Mouse (Mus musculus): ENCODE measurements around the gene Ankrd52. TPM values are rescaled to one million over a fixed set of nuclear protein-coding genes. Genes with fewer than 3 reads are reported as not detected.

Gene Ankrd52
- total and polyA plus RNA-seq, 3 experiments: 48.3 to 59.3 (median 53.1) TPM

DNA sequence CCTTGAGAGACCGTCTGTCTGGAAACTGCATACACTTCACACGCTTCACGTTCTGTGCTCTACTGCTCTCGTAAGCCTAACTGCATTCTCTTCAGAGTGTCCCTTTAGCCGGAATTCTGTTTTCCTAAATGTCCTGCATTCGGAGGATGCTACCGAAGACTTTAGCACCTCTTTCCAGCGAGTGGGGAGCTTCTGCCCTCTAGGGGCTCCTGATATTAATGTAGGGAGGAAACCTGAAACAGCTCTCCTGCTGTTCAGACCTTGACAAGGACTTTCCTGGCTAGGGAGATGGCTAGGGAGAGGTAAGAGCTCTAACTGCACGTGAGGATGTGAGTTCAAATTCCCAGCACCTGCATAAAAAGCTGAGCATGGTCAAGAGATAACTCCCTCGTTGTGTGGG lies 63.5 kb downstream of the Ankrd52 start:
- DNase-seq: peak; percentile 39

DNA sequence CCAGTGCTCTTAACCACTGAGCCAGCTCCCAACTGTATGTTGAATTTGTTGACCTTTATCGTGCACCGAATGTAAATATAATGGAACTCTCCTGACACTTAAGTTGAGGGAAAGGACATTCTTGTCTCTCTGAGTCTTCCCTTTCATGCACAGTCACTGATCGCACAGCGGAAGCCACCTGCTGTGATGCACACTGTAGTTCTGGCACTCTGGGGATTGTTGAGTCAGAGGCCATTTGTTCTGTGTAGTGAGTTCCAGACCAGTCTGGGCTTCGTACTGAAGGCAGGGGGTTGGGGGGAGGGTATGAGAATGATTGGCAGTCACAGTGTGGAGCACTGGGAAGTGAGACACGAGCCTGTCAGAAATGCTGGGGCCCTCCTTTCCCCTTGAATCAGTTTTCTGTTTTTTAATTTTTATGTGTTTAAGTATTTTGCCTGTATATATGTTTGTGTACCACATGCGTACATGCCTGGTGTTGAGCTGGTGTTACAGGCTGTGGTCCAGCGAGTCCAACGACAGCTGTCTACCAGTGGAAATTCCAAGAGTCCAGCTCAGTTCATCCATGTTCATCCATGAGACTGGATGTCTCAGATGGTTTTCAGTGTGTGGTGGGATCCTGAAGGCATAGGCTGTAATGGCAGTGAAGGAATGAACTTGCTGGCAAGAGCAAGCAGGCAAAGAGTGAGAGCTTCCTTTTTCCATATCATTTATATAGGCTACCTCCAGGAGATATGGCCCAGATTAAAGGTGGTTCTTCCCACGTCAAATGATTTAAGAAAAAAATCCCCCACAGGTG lies 64.6 kb downstream of the Ankrd52 start:
- no peak for DNase-seq

DNA sequence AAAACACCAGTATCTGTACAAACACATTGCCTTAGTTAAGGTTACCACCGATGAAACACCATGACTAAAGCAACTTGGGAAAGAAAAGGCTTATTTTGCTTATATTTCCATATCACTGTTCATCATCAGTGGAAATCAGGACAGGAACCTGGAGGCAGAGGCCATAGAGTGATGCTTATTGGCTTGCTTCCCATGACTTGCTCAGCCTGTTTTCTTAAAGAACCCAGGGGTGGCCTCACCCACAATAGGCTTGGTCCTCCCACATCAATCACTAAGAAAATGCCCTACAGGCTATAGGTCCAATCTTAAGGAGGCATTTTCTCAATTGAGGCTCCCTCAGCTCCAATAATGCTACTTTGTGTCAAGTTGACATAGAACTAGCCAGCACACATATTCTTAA lies 65.8 kb downstream of the Ankrd52 start:
- no peak for DNase-seq

DNA sequence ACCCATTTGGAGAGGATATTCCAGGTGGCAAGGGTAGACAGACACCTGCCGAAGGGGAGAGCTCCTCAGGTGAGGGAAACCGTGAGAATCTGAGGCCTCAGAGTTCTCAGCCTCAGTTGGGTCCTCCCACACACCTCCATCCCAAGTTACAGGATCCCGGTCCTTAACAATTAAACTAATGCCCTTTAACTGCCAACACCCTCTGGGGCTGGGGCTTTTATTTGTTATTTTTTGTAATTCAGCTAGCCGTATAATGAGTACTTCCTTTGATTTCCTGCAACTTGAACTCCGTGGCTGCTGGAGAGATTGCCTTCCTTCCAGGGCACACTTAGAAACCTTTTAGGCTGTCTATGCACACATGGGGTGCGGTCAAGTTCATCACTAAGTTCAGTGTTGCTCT lies 67.4 kb downstream of the Ankrd52 start:
- no peak for DNase-seq

DNA sequence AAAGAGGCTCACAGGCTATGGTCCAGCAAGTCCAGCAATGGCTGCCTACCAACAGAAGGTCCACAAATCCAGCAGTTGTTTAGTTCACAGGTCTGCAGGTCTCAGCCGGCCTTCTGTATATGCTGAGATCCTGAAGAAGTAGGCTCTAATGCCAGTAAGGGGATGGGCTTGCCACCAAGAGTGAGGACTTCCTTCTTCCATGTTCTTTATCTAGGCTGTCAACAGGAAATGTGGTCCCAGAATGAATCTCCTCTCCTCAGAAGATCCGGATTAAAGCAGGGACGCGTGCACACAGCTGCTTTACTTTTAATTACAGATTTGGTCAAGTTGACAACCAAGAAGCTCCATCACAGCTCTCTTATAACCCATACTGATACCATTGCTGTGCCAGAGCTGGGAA lies 68.5 kb downstream of the Ankrd52 start:
- no peak for DNase-seq

DNA sequence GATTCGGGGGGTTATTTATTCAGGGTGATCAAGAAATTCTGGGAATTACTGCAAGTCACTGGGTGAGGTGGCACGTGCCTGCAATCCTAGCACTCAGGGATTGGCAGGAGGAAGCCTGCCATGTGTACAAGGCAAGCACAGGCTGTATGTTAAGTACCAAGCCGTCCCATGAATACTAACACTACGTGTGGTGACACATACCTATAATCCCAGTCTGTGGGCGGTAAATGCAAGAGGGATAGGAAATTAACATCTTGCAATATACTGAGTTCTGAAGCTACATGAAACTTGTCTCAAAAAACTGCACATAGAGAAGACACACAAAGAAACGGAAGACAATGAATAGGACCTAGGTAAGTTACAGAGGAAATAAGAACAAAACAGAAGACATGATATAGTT lies 74.1 kb downstream of the Ankrd52 start:
- DNase-seq: no peak

DNA sequence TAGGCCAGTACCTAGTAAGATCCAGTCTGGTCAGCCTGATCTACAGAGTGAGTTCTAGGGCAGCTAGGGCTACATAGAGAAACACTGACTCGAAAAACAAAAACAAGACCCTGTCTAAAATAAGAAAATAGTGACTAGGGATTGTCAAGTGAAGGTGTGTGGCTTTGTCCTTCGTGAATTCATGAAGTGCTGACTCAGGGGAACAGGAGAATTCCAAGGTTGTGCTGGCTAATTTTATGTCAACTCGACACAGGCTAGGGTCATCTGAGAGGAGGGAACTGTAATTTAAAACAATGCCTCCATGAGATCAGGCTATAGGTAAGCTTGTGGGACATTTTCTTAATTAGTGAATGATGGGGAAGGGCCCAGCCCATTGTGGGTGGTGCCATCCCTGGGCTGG lies 77.6 kb downstream of the Ankrd52 start:
- no peak for DNase-seq

DNA sequence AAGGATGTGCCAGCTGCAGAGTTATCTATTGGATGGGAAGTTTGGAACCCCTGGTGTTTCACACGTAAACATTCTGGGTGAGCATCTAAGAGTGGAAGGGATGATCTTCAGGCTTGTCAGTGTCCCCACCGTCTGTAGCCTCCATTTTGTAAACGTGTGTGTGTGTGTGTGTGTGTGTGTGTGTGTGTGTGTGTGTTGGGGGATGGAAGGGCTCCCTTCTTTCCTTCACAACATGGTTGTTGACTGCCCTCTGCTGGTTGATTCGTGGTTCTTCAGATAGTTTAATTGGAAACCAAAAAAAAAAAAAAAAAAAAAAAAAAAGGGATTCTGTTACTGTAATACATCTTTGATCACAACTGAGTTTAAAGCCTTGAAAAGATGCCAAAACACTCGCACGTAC lies 78.4 kb downstream of the Ankrd52 start:
- peak; percentile 60 for DNase-seq

DNA sequence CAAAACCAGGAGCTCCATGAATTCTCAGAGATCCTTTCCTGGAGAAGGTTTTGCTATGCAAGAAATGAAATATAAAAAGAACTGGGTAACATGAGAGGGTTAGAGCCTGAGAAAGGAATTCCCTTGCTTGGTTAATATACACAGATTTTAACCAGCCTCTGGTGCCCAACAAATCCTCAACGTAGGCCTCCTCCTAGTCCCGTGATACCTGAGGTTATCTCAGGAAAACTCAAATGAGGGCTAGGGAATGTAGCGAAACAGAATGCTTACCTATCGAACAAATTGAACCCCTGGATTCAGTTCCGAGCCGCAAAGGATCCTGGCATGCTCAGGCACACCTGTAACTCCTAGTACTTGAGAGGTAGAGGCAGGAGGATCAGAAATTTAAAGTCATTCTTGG lies 80.8 kb downstream of the Ankrd52 start:
- DNase-seq: no peak

Small RNAs within 50 kb of the gene (microRNA-seq; reads per million reads assigned to microRNA genes)
- gene Gm25361 (0 reads per million in 2 experiments), gene Gm26308 (0 reads per million in 2 experiments), gene Mir6914 (0.44 to 0.83 reads per million in 2 experiments), gene Mir6915 (0.22 to 1.2 reads per million in 2 experiments), gene Mir8105 (1.5 to 2.5 reads per million in 2 experiments)

Other genes with a start within 250 kb of the Ankrd52 start
- gene Rbms2, start 196.8 kb upstream of the Ankrd52 start, total RNA-seq (2021): 100 to 1,000 TPM in 1 of 2 experiments, 10 to 100 TPM in 1; 99.3 to 124 TPM
- gene Rbms2, start 196.8 kb upstream of the Ankrd52 start, polyA plus RNA-seq (2012; rRNA removed): 118 and 130 TPM in 2 replicates
- gene Gls2, start 182.7 kb upstream of the Ankrd52 start, total RNA-seq (2021): 1 to 10 TPM; 2.5 to 3.7 TPM
- 3.8 and 7.5 TPM in 2 replicates for gene Gls2, start 182.7 kb upstream of the Ankrd52 start, polyA plus RNA-seq (2012; rRNA removed)
- 10 to 100 TPM; 14.3 to 17.0 TPM for gene Spryd4, start 165.3 kb upstream of the Ankrd52 start, total RNA-seq (2021)
- 5.8 and 7.4 TPM in 2 replicates for gene Spryd4, start 165.3 kb upstream of the Ankrd52 start, polyA plus RNA-seq (2012; rRNA removed)
- gene Mip, start 151.3 kb upstream of the Ankrd52 start, total RNA-seq (2021): not detected
- gene Mip, start 151.3 kb upstream of the Ankrd52 start, polyA plus RNA-seq (2012; rRNA removed): not detected in 2 replicates
- 1 to 10 TPM; 4.8 to 7.2 TPM for gene Timeless, start 145.1 kb upstream of the Ankrd52 start, total RNA-seq (2021)
- 1.9 and 2.8 TPM in 2 replicates for gene Timeless, start 145.1 kb upstream of the Ankrd52 start, polyA plus RNA-seq (2012; rRNA removed)
- 1 to 10 TPM in 1 of 2 experiments, not detected in 1; 1.5 TPM for gene Apon, start 123.0 kb upstream of the Ankrd52 start, total RNA-seq (2021)
- gene Apon, start 123.0 kb upstream of the Ankrd52 start, polyA plus RNA-seq (2012; rRNA removed): 0.10 and 0.40 TPM in 2 replicates
- gene Apof, start 108.4 kb upstream of the Ankrd52 start, total RNA-seq (2021): 10 to 100 TPM in 1 of 2 experiments, under 1 TPM in 1; 0.76 to 19.1 TPM
- 11.0 and 25.2 TPM in 2 replicates for gene Apof, start 108.4 kb upstream of the Ankrd52 start, polyA plus RNA-seq (2012; rRNA removed)
- 10 to 100 TPM; 24.0 to 33.5 TPM for gene Stat2, start 106.6 kb upstream of the Ankrd52 start, total RNA-seq (2021)
- gene Stat2, start 106.6 kb upstream of the Ankrd52 start, polyA plus RNA-seq (2012; rRNA removed): 37.3 and 39.2 TPM in 2 replicates
- not detected for gene Il23a, start 78.4 kb upstream of the Ankrd52 start, total RNA-seq (2021)
- gene Il23a, start 78.4 kb upstream of the Ankrd52 start, polyA plus RNA-seq (2012; rRNA removed): not detected in 2 replicates
- gene Pan2, start 73.8 kb upstream of the Ankrd52 start, total RNA-seq (2021): 10 to 100 TPM; 13.8 to 18.3 TPM
- 17.2 and 20.4 TPM in 2 replicates for gene Pan2, start 73.8 kb upstream of the Ankrd52 start, polyA plus RNA-seq (2012; rRNA removed)
- gene Cnpy2, start 54.7 kb upstream of the Ankrd52 start, total RNA-seq (2021): 100 to 1,000 TPM; 180 to 204 TPM
- 20.1 and 28.6 TPM in 2 replicates for gene Cnpy2, start 54.7 kb upstream of the Ankrd52 start, polyA plus RNA-seq (2012; rRNA removed)
- 100 to 1,000 TPM; 391 to 444 TPM for gene Cs, start 39.4 kb upstream of the Ankrd52 start, total RNA-seq (2021)
- gene Cs, start 39.4 kb upstream of the Ankrd52 start, polyA plus RNA-seq (2012; rRNA removed): 315 and 332 TPM in 2 replicates
- gene Coq10a, start 8.1 kb upstream of the Ankrd52 start, total RNA-seq (2021): 10 to 100 TPM; 72.2 to 77.1 TPM
- gene Coq10a, start 8.1 kb upstream of the Ankrd52 start, polyA plus RNA-seq (2012; rRNA removed): 44.2 and 116 TPM in 2 replicates
- not detected for gene Slc39a5, start 24.1 kb downstream of the Ankrd52 start, total RNA-seq (2021)
- not detected in 2 replicates for gene Slc39a5, start 24.1 kb downstream of the Ankrd52 start, polyA plus RNA-seq (2012; rRNA removed)
- 10 to 100 TPM; 79.3 to 93.8 TPM for gene Nabp2, start 34.4 kb downstream of the Ankrd52 start, total RNA-seq (2021)
- 21.3 and 22.2 TPM in 2 replicates for gene Nabp2, start 34.4 kb downstream of the Ankrd52 start, polyA plus RNA-seq (2012; rRNA removed)
- 10 to 100 TPM; 39.1 to 41.7 TPM for gene Rnf41, start 34.5 kb downstream of the Ankrd52 start, total RNA-seq (2021)
- gene Rnf41, start 34.5 kb downstream of the Ankrd52 start, polyA plus RNA-seq (2012; rRNA removed): 24.4 and 28.4 TPM in 2 replicates
- gene Smarcc2, start 82.1 kb downstream of the Ankrd52 start, total RNA-seq (2021): 100 to 1,000 TPM; 120 to 128 TPM
- 129 and 130 TPM in 2 replicates for gene Smarcc2, start 82.1 kb downstream of the Ankrd52 start, polyA plus RNA-seq (2012; rRNA removed)
- gene Myl6, start 117.0 kb downstream of the Ankrd52 start, total RNA-seq (2021): 100 to 1,000 TPM; 786 to 985 TPM
- 324 and 445 TPM in 2 replicates for gene Myl6, start 117.0 kb downstream of the Ankrd52 start, polyA plus RNA-seq (2012; rRNA removed)
- 1 to 10 TPM; 6.2 to 8.3 TPM for gene Myl6b, start 121.6 kb downstream of the Ankrd52 start, total RNA-seq (2021)
- 5.1 and 5.7 TPM in 2 replicates for gene Myl6b, start 121.6 kb downstream of the Ankrd52 start, polyA plus RNA-seq (2012; rRNA removed)
- 10 to 100 TPM; 26.1 to 32.6 TPM for gene Esyt1, start 148.8 kb downstream of the Ankrd52 start, total RNA-seq (2021)
- gene Esyt1, start 148.8 kb downstream of the Ankrd52 start, polyA plus RNA-seq (2012; rRNA removed): 52.8 and 59.6 TPM in 2 replicates
- 10 to 100 TPM; 11.7 to 12.3 TPM for gene Zc3h10, start 170.7 kb downstream of the Ankrd52 start, total RNA-seq (2021)
- 16.0 and 16.3 TPM in 2 replicates for gene Zc3h10, start 170.7 kb downstream of the Ankrd52 start, polyA plus RNA-seq (2012; rRNA removed)
- 1,000 to 10,000 TPM; 3,028 to 3,144 TPM for gene Rpl41, start 172.2 kb downstream of the Ankrd52 start, total RNA-seq (2021)
- gene Rpl41, start 172.2 kb downstream of the Ankrd52 start, polyA plus RNA-seq (2012; rRNA removed): 1,154 and 1,178 TPM in 2 replicates
- 10 to 100 TPM; 79.7 to 88.2 TPM for gene Pa2g4, start 188.9 kb downstream of the Ankrd52 start, total RNA-seq (2021)
- 6.4 and 8.6 TPM in 2 replicates for gene Pa2g4, start 188.9 kb downstream of the Ankrd52 start, polyA plus RNA-seq (2012; rRNA removed)
- gene Erbb3, start 212.5 kb downstream of the Ankrd52 start, total RNA-seq (2021): 1 to 10 TPM; 2.3 to 3.8 TPM
- 1.1 and 1.3 TPM in 2 replicates for gene Erbb3, start 212.5 kb downstream of the Ankrd52 start, polyA plus RNA-seq (2012; rRNA removed)
- 100 to 1,000 TPM; 715 to 972 TPM for gene Rps26, start 249.6 kb downstream of the Ankrd52 start, total RNA-seq (2021)
- 581 and 897 TPM in 2 replicates for gene Rps26, start 249.6 kb downstream of the Ankrd52 start, polyA plus RNA-seq (2012; rRNA removed)